Mouse (Mus musculus): ENCODE data around the gene Auts2. TPM values are rescaled to one million over a fixed set of nuclear protein-coding genes. Genes with fewer than 3 reads are reported as not detected.

Auts2 gene
- polyA plus RNA-seq, 1 experiment = 10.4 TPM

DNA sequence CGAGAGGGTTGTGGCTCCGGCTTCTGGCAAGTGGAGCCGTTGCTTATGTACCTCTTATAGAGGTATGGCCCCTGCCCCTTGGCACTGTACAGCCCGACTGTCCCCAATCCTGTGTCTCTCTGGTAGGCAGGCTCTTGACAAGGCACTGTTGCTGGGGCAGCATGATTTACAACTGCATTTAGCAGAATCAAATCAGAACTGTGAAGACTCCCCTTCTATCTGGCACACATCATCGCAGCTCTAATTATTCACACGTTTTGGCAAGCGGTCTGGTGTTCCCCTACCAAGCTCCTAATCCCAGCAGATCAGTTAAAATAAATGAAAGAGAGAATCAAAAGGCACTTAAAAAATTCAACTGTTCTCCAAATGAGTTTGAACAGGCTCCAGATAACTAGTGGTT is 835.7 kb downstream of the Auts2 start:
- Histone ChIP-seq H3K4me3 (ENCODE audit: low read depth, low read length) (no peak overlapping the region), H3K27ac (ENCODE audit: insufficient read depth, low read depth, low read length) (no peak overlapping the region), H3K27me3 (ENCODE audit: control insufficient read depth, insufficient read depth, low read length) (no peaks in the 10 kb centered on the region), H3K36me3 (ENCODE audit: control insufficient read depth, insufficient read depth, low read length) (no peaks in the 10 kb centered on the region), H3K4me1 (ENCODE audit: control insufficient read depth, insufficient read depth, insufficient read length, low read length) (no peaks in the 10 kb centered on the region)
- WGBS = 93% methylated on average over 7 of the region's 7 CpGs
- TF ChIP-seq CTCF (IDR thresholded peaks at IDR 0.05; ENCODE audit: extremely low read depth, insufficient read length, insufficient replicate concordance, low read depth, low read length) (no peak), POLR2A (IDR thresholded peaks at IDR 0.05; ENCODE audit: low read depth, low read length) (no peak)

DNA sequence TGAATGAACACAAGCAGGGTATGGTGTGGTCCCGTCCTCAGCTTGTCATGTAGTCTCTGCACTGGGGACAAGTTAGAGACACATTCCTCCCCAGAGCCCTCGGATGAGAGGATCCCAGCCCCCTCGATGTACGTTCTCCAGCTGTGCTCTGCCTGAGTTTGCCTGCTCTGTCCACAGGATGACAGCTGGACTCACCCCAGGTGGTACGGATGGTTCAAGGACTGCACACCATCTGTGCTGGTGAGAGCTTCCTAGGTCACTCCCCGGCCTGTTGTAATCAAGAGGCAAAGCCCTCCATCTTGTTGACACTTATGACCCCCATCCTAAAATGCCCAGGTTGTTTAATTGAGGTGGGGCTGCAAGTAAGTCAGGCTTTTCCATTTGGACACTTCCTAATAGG is 839.4 kb downstream of the Auts2 start:
- no peaks in the 10 kb centered on the region for H3K4me1 ChIP-seq (ENCODE audit: control insufficient read depth, insufficient read depth, insufficient read length, low read length)

DNA sequence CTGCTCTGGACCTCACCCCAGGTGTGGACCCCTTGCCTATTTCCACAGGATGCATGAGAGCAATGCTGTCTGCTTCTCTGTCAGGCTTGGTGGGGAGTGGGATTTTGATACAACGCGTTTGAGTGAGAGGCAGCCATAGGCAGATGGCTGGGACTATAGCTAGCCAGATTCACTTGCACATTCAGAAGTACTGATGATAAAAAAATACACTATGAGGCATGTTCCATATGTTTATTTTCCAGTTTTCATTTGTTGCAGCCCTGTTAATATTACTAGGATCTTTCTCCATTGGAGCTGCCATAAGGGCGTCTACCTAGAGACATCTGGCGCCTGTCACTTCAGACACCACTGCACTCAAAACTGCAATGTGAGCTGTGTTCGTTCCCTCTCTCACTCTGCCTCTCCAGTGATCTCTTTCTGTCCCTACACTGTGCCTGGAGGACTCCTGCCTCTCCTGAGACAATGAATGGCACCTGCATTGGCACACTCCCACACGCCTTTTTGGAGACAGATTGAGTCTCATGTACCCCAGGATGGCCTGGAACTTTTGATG is 840.2 kb downstream of the Auts2 start:
- no peaks in the 10 kb centered on the region for H3K36me3 ChIP-seq (ENCODE audit: control insufficient read depth, insufficient read depth, low read length)
- no peaks in the 10 kb centered on the region for H3K4me1 ChIP-seq (ENCODE audit: control insufficient read depth, insufficient read depth, insufficient read length, low read length)
- no peak overlapping the region for H3K27ac ChIP-seq (ENCODE audit: insufficient read depth, low read depth, low read length)
- 96% methylated on average over 6 of the region's 6 CpGs for WGBS
- no peak overlapping the region for H3K4me3 ChIP-seq (ENCODE audit: low read depth, low read length)
- H3K27me3 ChIP-seq (ENCODE audit: control insufficient read depth, insufficient read depth, low read length) = no peaks in the 10 kb centered on the region
- TF ChIP-seq POLR2A (IDR thresholded peaks at IDR 0.05; ENCODE audit: low read depth, low read length) = no peak
- no peak for TF ChIP-seq CTCF (IDR thresholded peaks at IDR 0.05; ENCODE audit: extremely low read depth, insufficient read length, insufficient replicate concordance, low read depth, low read length)

More for the DNA sequence above, 839.4 kb downstream of the Auts2 start:
- Histone ChIP-seq H3K36me3 (ENCODE audit: control insufficient read depth, insufficient read depth, low read length) (no peaks in the 10 kb centered on the region), H3K4me3 (ENCODE audit: low read depth, low read length) (no peak overlapping the region), H3K27me3 (ENCODE audit: control insufficient read depth, insufficient read depth, low read length) (no peaks in the 10 kb centered on the region), H3K27ac (ENCODE audit: insufficient read depth, low read depth, low read length) (no peak overlapping the region)
- 83% methylated on average over 6 of the region's 6 CpGs for WGBS
- no peak for TF ChIP-seq CTCF (IDR thresholded peaks at IDR 0.05; ENCODE audit: extremely low read depth, insufficient read length, insufficient replicate concordance, low read depth, low read length)
- no peak for TF ChIP-seq POLR2A (IDR thresholded peaks at IDR 0.05; ENCODE audit: low read depth, low read length)

DNA sequence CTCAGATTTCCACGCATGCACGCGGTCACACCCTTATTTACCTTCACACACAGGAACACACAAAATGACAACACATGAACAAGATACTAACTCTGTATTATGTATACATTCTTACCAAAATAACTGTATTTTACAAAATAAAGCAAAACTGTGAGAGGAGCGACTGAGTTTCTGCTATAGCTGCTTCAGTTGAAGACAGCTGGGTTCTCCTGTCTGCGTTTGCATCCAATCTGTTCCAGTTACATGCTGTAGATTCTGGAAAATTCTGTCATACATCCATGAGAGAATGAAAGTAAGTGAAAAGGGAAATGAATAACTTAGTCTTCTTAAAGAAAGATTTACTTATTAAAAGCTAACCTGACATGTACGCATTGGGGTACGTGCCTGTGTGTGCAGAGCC is 844.2 kb downstream of the Auts2 start:
- Histone ChIP-seq H3K4me3 (ENCODE audit: low read depth, low read length) (no peak overlapping the region), H3K36me3 (ENCODE audit: control insufficient read depth, insufficient read depth, low read length) (no peaks in the 10 kb centered on the region), H3K27me3 (ENCODE audit: control insufficient read depth, insufficient read depth, low read length) (no peaks in the 10 kb centered on the region), H3K27ac (ENCODE audit: insufficient read depth, low read depth, low read length) (no peak overlapping the region), H3K4me1 (ENCODE audit: control insufficient read depth, insufficient read depth, insufficient read length, low read length) (no peaks in the 10 kb centered on the region)
- TF ChIP-seq POLR2A (IDR thresholded peaks at IDR 0.05; ENCODE audit: low read depth, low read length) (no peak), CTCF (IDR thresholded peaks at IDR 0.05; ENCODE audit: extremely low read depth, insufficient read length, insufficient replicate concordance, low read depth, low read length) (no peak)
- WGBS = 96% methylated on average over 7 of the region's 7 CpGs

DNA sequence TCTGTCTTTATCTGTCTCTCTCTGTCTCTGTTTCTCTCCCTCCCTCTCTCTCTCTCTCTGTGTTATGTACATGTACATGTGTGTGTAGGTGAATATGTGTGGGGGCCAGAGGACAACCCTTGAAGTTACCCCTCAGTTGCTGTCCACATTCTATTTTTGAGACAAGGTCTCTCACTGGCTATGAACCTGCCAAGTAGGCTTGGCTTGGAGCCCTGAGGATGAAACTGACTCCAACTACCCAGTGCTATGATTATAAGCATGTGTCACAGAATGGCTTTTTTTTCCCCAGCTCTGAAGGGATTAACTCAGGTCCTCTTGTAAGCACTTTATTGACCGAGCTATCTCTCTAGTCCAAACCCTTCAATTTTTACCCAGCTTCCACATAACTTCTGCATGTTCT is 852.4 kb downstream of the Auts2 start:
- Histone ChIP-seq H3K36me3 (ENCODE audit: control insufficient read depth, insufficient read depth, low read length) (no peaks in the 10 kb centered on the region), H3K27ac (ENCODE audit: insufficient read depth, low read depth, low read length) (no peak overlapping the region), H3K4me3 (ENCODE audit: low read depth, low read length) (no peak overlapping the region), H3K27me3 (ENCODE audit: control insufficient read depth, insufficient read depth, low read length) (no peaks in the 10 kb centered on the region), H3K4me1 (ENCODE audit: control insufficient read depth, insufficient read depth, insufficient read length, low read length) (no peaks in the 10 kb centered on the region; the same call in 1 of the 2 replicates)
- TF ChIP-seq POLR2A (IDR thresholded peaks at IDR 0.05; ENCODE audit: low read depth, low read length) = no peak
- TF ChIP-seq CTCF (IDR thresholded peaks at IDR 0.05; ENCODE audit: extremely low read depth, insufficient read length, insufficient replicate concordance, low read depth, low read length) = no peak
- 90% methylated on average over 1 of the region's 1 CpGs for WGBS

DNA sequence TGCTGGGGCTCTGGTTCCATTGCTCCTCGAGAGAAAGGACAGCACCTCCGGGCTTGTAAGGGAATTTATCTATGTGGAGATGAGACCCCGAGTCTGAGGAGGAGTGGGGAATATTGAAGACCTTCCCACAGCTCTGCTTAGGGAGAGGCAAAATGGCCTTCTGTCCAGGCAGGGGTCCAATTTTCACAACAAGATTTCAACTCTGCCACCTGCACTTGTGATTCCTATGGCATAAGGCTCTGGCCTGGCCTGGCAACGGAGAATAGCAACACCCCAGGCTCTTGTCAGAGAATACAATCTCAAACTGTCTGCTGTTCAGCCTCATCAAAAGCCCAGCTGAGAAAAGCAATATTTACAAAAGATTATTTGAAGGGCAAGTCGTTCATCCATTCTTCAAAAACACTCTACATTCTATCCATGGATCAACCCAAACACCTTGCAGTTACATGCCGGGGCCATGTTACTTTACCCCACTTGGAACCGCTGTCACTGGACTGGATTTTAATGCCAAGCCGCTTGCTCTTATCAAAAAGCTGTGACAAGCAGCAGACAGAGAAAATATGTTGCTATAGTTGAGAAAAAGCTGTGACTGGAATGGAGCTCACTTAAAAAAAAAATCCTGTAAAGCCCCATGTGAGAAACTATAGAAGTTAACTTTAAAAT is 856.1 kb downstream of the Auts2 start:
- Histone ChIP-seq H3K27ac (ENCODE audit: insufficient read depth, low read depth, low read length) (no peak overlapping the region), H3K4me3 (ENCODE audit: low read depth, low read length) (no peak overlapping the region), H3K36me3 (ENCODE audit: control insufficient read depth, insufficient read depth, low read length) (no peaks in the 10 kb centered on the region), H3K4me1 (ENCODE audit: control insufficient read depth, insufficient read depth, insufficient read length, low read length) (no peaks in the 10 kb centered on the region; the same call in 1 of the 2 replicates), H3K27me3 (ENCODE audit: control insufficient read depth, insufficient read depth, low read length) (no peaks in the 10 kb centered on the region)
- TF ChIP-seq POLR2A (IDR thresholded peaks at IDR 0.05; ENCODE audit: low read depth, low read length) (no peak), CTCF (IDR thresholded peaks at IDR 0.05; ENCODE audit: extremely low read depth, insufficient read length, insufficient replicate concordance, low read depth, low read length) (no peak)
- 82% methylated on average over 8 of the region's 8 CpGs for WGBS

DNA sequence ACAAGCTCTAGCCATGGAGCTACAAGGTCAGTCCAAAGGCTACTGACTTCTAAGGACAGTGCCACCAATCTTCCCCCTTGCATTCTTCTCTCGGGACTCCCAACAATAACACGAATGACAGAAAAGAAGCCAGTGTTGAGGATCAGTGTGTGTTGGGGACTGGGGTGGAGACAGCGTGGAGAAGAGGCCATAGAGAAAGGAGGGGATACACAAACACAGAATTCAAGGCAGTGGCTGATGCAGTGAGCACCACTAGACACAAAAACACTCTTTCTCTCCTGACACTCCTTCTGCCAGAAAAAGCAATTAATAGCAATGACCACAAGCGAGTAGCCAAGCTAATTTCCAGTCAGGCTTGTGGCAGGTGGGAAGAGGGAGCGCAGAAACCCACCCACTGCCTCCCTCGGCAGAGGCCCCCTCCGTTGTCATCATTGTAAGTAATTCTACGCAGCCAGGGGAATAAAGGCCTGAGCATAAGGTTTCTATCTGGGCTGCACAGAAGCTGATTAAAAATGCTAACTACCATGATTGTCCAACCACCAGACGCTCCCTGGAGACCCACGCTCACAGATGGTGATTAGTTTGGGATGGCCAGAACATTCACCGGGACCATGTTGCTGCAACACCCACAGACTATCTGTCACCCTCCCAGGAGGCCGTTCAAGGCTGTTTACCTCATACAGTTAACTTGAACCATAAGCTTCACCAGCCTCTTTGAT is 862.9 kb downstream of the Auts2 start:
- WGBS = 88% methylated on average over 12 of the region's 12 CpGs

More for the DNA sequence above, 862.9 kb downstream of the Auts2 start:
- no peaks in the 10 kb centered on the region for H3K36me3 ChIP-seq (ENCODE audit: control insufficient read depth, insufficient read depth, low read length)
- H3K4me3 ChIP-seq (ENCODE audit: low read depth, low read length) = no peak overlapping the region
- no peak overlapping the region for H3K27ac ChIP-seq (ENCODE audit: insufficient read depth, low read depth, low read length)
- H3K27me3 ChIP-seq (ENCODE audit: control insufficient read depth, insufficient read depth, low read length) = no peaks in the 10 kb centered on the region
- TF ChIP-seq POLR2A (IDR thresholded peaks at IDR 0.05; ENCODE audit: low read depth, low read length) (no peak), CTCF (IDR thresholded peaks at IDR 0.05; ENCODE audit: extremely low read depth, insufficient read length, insufficient replicate concordance, low read depth, low read length) (no peak)
- H3K4me1 ChIP-seq (ENCODE audit: control insufficient read depth, insufficient read depth, insufficient read length, low read length) = no peaks in the 10 kb centered on the region

All from small intestine, adult 2 months (tissue).